Mouse (Mus musculus) 3134 (cell line): Measurements from ENCODE around the gene Cdr2l.
"Not testable (repeated sequence)": the region's sequence is repeated elsewhere in the genome, so short reads cannot be mapped to it uniquely, and the experiment has no call there.

Experiments used
- DNase-seq: peaks from one replicate; pipeline ENCODE4 v3.0.0-alpha.2; 2011; ENCODE audit warnings: low spot score; ENCODE audit not compliant: insufficient read length; ENCODE audit errors: extremely low read depth

The Cdr2l gene

GRCm38 (mm10) chr11:115370368-115370767, 11.3 kb upstream of the Cdr2l start:
- DNase-seq = no peak

DNA sequence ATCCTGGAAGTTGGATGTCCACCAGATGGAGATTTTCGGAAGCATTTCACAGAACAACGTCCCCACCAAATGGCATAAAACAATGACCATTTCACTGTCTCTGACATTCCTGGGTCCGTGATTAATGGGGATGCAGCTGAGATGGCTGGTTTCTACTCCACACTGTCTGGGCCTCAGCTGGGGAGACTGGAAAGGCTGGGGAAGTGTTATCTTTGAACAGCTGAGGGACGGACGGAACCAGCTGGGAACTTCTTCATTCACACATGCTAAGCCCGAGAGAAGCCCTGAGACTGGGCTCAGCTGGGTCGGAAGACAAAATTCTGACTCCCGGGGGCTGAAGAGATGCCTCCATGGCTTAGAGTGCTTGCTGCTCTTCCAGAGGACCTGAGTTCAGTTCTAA, 10.4 kb upstream of the Cdr2l start:
- no peak for DNase-seq

DNA sequence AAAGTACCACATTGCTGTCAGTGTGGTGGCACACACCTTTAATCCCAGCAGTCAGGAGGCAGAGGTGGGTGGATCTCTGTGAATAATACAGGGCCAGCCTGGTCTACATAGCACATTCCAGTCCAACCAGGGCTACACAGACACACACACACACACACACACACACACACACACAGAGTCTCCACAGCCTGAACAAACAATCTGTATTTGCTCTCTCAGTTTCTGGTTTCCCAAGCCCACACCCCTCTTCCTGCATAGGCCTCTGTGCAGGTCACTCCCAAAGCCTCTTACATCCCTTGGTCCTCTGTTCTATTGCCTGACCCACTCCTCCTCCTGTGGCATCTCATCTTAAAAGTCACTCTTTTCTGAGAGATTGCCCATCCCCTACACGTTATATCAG, 9.7 kb upstream of the Cdr2l start:
- DNase-seq = no peak

DNA sequence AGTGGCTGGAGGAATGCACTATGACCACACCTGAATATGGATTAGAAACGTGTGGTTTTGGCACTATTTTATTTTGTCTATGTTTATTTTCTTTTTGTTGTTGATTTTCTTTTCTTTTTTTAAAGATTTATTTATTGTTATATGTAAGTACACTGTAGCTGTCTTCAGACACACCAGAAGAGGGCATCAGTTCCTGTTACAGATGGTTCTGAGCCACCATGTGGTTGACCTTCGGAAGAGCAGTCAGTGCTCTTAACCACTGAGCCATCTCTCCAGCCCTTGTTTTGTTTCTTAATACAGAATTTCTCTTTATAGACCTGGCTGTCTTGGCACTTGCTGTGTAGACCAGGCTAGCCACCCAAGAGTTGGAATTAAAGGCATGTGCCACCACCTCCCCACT, 9.0 kb upstream of the Cdr2l start:
- DNase-seq = no peak

DNA sequence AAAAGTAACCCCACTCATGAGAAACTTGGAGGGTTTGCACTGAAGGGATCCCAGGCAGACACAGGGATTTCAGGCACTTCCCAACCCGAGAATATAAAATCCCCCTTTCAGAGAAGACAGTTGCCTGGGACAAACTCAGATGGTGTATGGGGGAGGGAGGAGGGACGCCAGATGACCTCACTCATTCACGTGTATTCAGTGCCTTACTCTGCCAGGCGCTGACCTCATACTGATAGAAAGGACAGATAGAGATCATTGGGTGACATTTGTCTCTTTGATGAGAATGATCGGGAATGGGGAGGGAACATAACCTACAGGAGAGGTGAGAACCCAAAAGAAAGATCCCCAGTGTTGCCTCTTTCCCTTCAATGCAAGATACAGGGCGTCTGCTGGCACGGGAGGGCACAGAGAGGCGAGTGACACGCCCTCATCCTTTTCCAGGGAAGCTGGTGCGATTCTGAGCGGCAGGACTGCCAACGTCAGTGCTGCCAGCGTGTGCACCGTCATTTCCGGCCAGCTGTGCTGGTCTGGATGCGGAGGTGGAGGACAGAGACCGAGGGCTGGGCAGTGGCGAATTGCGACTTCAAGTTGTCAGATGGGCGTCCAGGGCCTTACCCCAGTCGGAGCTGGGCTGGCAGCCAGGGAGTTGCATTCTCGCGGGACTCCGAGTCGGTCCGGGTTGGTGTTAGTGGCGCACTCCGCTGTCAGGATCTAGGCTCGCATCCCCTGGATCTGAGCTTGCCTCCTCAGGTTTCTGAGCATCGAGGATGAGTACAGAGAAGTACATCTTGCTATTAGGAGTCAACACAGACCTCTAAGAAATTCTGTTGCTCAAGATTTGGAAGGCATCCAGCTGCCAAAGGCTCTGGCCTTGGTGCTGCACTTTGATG, 7.7 kb upstream of the Cdr2l start:
- DNase-seq = peak; percentile 92

DNA sequence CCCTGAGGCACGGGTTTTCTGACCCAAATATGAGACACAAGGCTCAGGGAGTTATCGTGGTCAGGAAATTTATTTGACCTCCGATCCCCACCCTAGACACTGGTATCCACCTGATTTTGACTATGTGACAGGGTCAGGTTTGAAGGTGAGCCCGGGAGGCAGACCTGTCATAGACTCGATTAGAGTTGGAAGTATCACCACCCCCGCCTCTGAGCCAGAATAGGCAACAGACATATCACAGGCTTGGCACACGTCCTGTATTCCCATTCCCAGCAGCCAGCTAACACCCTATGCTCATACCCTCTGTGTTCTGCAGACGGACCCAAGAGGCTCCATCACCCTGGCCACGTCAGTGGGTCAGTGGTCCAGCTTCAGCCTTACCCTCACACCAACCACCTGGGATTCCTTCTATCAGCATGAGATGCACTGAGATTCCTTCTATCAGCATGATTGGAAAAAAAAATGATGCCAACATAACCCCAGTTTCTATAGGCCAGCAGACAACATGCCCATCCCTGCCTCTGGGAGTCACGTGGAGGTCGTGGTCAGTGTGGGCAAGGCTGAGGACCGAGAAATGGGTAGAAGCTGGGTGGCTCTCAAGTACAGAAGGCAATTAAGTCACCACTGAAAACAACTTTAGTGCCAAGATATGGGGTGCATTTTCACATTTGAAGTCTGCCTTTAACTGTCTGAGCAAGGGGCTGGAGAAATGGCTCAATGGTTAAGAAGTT, 6.9 kb upstream of the Cdr2l start:
- no peak for DNase-seq

DNA sequence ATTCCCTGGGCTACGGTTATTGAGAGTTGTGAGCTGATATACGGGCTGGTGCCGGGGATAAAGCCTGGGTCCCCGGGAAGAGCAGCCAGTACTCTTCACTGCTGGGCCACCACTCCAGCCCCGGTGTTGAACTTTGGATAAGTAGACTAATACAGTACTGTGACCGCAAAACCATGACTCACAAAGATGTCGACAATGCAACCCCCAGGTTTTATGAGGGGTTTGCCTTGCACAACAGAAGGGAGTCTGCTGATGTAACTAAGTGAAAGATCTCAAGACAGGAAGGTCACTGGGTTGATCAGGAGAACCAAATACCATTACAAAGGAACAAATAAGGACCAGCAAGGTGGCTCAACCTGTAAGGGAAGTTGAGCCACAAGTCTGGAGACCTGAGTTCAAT, 5.0 kb upstream of the Cdr2l start:
- DNase-seq = peak; percentile 67

DNA sequence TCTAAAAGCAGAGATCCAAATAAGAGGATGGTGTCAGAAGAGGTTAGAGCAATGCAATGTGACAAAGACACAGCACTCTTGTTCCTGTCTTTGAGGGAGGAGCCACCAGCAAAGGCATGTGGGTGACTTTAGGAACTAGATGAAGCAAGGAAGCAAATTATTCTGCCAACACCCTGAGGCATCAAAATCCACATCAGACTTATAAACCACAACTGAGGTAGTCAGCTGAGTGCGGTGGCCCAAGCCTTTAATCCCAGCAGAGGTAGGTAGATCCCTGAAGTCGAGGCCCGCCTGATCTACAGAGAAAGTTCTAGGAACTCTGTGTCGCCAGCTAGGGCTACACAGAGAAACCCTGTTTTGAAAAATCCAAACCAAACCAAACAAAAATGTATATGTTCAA, 4.5 kb upstream of the Cdr2l start:
- no peak for DNase-seq

DNA sequence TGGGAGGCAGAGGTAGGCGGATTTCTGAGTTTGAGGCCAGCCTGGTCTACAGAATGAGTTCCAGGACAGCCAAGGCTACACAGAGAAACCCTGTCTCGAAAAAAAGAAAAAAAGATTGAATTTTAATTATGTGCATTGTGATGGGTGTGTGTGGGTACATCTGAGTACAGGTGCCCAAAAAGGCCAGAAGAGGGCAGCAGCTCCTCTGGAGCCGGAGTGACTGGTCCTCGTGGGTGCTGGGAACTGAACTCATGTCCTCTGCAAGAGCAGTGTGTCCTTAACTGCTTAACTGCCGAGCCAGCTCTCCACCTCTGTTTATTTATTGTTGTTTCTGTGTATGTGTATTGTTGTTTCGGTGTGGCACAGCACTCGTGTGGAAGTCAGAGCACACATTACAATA, 3.9 kb upstream of the Cdr2l start:
- no peak for DNase-seq

DNA sequence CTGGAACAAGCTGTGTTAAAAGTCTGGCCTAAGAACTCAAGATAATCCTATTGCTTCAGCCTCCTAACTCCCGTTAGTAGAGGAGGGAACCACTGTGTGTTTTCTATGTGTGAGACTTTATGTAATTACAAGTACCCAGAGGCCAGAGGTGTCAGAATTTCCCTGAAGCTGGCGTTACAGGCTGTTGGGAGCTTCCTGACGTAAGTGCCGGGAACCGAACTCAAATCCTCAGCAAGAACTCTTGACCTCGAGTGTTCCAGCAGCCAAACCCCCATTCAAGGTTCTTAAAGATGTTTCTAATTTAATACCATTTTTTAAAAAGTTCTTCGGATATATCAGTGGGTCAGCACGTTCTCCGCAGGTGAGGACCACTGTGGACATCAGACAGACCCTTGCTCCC, 440 bp upstream of the Cdr2l start:
- DNase-seq = no peak

DNA sequence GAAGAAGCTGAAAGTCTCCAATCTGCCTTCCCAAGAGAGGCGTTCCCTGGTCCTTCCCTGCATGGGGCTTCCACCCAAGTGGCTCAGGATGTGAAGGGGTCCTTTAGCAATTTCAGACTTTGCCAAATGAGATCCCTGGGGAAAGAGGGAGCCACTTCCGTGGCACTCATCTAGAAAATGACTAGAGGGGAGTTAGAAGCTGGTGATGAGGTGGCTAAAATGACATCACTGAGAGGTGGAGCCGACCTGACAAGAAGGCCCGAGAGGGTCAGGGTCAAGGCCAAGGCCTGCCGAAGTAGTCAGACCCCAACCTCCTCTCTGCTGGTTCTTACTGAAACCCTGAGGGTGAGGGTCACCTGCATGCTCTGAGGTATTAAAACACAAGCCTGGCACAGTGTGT, 1.2 kb downstream of the Cdr2l start:
- peak; percentile 62 for DNase-seq

GRCm38 (mm10) chr11:115383701-115384474, 2.2 kb downstream of the Cdr2l start:
- DNase-seq = no peak

DNA sequence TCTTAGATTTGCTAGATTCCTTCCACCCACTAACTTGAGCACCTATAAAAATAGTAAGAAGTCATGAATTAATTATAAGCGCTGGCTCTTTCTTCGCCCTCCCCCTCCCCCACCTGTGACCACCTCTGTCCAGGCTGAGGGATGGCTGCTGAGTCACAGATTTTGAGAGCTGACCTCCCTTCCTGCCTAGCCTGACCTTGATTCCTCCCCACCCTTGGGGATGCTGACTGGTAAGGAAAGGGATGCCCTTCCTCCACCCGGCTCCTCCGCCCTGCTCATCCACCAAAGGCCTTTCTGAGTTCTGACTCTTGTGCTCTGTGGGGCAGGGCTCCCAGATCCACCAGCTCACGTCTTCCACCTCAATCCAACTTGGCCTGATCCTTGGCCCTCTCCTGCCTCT, 2.9 kb downstream of the Cdr2l start:
- DNase-seq = peak; percentile 53

DNA sequence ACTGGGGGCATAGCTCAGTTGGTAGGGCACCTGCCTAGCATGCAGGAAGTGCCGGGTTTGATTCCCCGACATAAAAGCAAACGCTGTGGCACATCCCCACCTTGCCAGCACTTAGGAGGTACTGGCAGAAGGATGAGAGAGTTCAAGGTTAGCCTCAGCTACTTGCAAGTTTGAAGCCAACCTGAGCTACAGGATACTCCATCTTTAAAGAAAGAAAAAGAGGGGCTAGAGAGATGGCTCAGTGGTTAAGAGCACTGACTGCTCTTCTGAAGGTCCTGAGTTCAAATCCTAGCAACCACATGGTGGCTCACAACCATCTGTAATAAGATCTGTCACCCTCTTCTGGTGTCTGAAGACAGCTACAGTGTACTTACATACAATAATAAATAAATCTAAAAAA, 5.1 kb downstream of the Cdr2l start:
- not testable (repeated sequence) for DNase-seq

DNA sequence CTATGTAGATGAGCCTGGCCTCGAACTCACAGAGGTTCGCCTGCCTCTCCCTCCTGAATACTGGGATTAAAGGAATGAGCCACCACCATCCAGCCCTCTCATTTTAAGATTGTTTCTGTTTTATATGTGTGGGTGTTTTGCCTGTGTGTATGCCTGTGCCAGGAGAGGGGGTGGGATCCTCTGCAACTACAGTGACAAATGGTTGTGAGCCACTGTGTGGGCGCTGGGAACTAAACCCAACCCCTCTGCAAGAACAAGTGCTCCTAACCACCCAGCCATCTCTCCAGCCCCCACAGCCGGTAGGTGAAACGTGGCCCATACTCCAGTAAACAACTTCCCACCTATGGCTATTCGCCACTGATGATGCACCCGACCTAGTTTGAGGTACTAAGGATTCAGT, 9.6 kb downstream of the Cdr2l start:
- no peak for DNase-seq

DNA sequence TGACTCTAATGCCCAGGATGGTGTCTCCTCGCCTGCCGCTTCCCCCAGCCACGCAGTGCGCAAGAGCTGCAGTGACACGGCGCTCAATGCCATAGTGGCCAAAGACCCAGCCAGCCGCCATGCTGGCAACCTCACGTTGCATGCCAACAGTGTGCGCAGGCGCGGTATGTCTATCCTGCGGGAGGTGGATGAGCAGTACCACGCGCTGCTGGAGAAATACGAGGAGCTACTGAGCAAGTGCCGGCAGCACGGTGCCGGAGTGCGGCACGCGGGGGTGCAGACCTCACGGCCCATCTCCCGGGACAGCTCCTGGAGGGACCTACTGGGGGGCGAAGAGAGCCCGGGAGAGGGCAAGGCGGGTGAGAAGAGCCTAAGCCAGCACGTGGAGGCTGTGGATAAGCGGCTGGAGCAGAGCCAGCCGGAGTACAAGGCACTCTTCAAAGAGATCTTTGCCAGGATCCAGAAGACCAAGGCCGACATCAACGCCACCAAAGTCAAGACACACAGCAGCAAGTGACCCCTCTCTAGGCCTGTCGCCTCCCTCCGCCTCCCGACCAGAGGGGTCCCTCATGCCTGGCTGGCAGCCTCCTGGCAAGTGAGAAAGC, 12.1 kb downstream of the Cdr2l start:
- DNase-seq = no peak

- no peak for DNase-seq
These were observed 16.4 kb downstream of the Cdr2l start for GRCm38 (mm10) chr11:115398085-115398484.

DNA sequence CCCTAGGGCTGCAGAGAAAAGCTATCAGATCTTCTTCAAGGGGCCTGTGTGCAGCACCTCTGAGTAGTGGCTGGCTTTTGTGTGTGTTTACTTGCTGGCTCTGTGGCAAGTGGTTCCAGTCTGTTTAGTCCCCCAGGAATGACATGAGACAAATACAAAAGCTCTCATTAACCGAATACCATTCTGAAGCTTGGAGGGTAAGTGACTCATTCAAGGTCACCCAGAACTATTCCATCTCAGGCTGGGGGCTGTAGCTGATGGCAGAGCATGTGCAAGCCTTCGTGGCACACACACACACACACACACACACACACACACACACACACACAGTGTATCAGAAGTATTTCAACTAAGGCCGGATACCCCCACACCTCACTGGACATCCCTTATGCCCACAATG, 18.4 kb downstream of the Cdr2l start:
- no peak for DNase-seq

- DNase-seq = no peak
These were observed 19.1 kb downstream of the Cdr2l start for GRCm38 (mm10) chr11:115400630-115401391.
